Mouse (Mus musculus) ovary, postnatal 14 days (tissue): ENCODE results near the gene Rtraf.

Experiments
- DNase-seq: peaks from one replicate; pipeline ENCODE4 v3.0.0; 2022; ENCODE audit warnings: low spot score

The Rtraf gene

GRCm38 (mm10) chr14:19800485-19800884 lies 23.1 kb downstream of the Rtraf start:
- no peak for DNase-seq

GRCm38 (mm10) chr14:19796541-19797304 lies 26.9 kb downstream of the Rtraf start:
- no peak for DNase-seq

- no peak for DNase-seq
Observed at GRCm38 (mm10) chr14:19794881-19795280, 28.7 kb downstream of the Rtraf start.

- DNase-seq: no peak
Observed at GRCm38 (mm10) chr14:19788443-19788842, 35.2 kb downstream of the Rtraf start.

- no peak for DNase-seq
Observed at GRCm38 (mm10) chr14:19785797-19786588, 37.6 kb downstream of the Rtraf start.

GRCm38 (mm10) chr14:19777945-19778344 lies 45.7 kb downstream of the Rtraf start:
- no peak for DNase-seq

GRCm38 (mm10) chr14:19777365-19777764 lies 46.3 kb downstream of the Rtraf start:
- DNase-seq: no peak

- DNase-seq: peak; percentile 32
Observed at GRCm38 (mm10) chr14:19776890-19777289, 46.7 kb downstream of the Rtraf start.

- DNase-seq: no peak
Observed at GRCm38 (mm10) chr14:19776179-19776578, 47.4 kb downstream of the Rtraf start.

GRCm38 (mm10) chr14:19775491-19775890 lies 48.1 kb downstream of the Rtraf start:
- DNase-seq: no peak

- no peak for DNase-seq
Observed at GRCm38 (mm10) chr14:19774036-19774628, 49.5 kb downstream of the Rtraf start.

- no peak for DNase-seq
Observed at GRCm38 (mm10) chr14:19771173-19771572, 52.5 kb downstream of the Rtraf start.

- peak; percentile 37 for DNase-seq
Observed at GRCm38 (mm10) chr14:19769441-19770200, 54.0 kb downstream of the Rtraf start.

- no peak for DNase-seq
Observed at GRCm38 (mm10) chr14:19768648-19769047, 55.0 kb downstream of the Rtraf start.

GRCm38 (mm10) chr14:19766380-19766649 lies 57.3 kb downstream of the Rtraf start:
- no peak for DNase-seq

GRCm38 (mm10) chr14:19765539-19766379 lies 57.9 kb downstream of the Rtraf start:
- no peak for DNase-seq

GRCm38 (mm10) chr14:19764331-19764730 lies 59.3 kb downstream of the Rtraf start:
- DNase-seq: no peak

GRCm38 (mm10) chr14:19763527-19763926 lies 60.1 kb downstream of the Rtraf start:
- no peak for DNase-seq

GRCm38 (mm10) chr14:19762014-19762413 lies 61.6 kb downstream of the Rtraf start:
- no peak for DNase-seq
